Mouse (Mus musculus) hindbrain, embryonic 13.5 days (tissue): ENCODE data around the gene Hoxc6. TPM values are rescaled to one million over a fixed set of nuclear protein-coding genes. Genes with fewer than 3 reads are reported as not detected.

Experiments
- ATAC-seq: fragments of 200-750 bp; cut with Nextera tagmentation; 2 replicates; pipeline ENCODE4 v1.8.0; 2017; ENCODE audit warnings: moderate TSS enrichment; ENCODE audit not compliant: low FRiP score
- H3K27ac ChIP-seq: fragments of 300-500 bp; sonication (generic); 2 replicates; pipeline ENCODE4 v1.5.1; 2015; ENCODE audit warnings: inconsistent platforms, mild to moderate bottlenecking, moderate library complexity
- H3K27me3 ChIP-seq: fragments of 300-500 bp; sonication (generic); 2 replicates; pipeline ENCODE4 v1.6.1; 2015; ENCODE audit warnings: mild to moderate bottlenecking, inconsistent platforms
- H3K36me3 ChIP-seq: fragments of 300-500 bp; sonication (generic); 2 replicates; pipeline ENCODE4 v1.6.1; 2015; ENCODE audit warnings: mild to moderate bottlenecking, inconsistent platforms
- H3K4me1 ChIP-seq: fragments of 300-500 bp; sonication (generic); replicated peaks from 2 replicates; pipeline ENCODE4 v1.6.1; 2015; ENCODE audit warnings: inconsistent platforms
- H3K4me2 ChIP-seq: fragments of 300-500 bp; sonication (generic); 2 replicates; pipeline ENCODE4 v1.6.1; 2015; ENCODE audit warnings: inconsistent platforms, mild to moderate bottlenecking, moderate library complexity
- H3K4me3 ChIP-seq: fragments of 300-500 bp; sonication (generic); 2 replicates; pipeline ENCODE4 v1.5.1; 2015; ENCODE audit warnings: mild to moderate bottlenecking, inconsistent platforms
- H3K9ac ChIP-seq: fragments of 300-500 bp; sonication (generic); 2 replicates; pipeline ENCODE4 v1.6.1; 2015; ENCODE audit warnings: mild to moderate bottlenecking, inconsistent platforms
- H3K9me3 ChIP-seq: fragments of 300-500 bp; sonication (generic); 2 replicates; pipeline ENCODE4 v1.6.1; 2016; ENCODE audit warnings: inconsistent platforms
- WGBS: fragments of 180-500 bp; shearing (Covaris S2); methylation state at CpG from one replicate; pipeline ENCODE4 v1.1.7; 2015; 5-methylcytosine and 5-hydroxymethylcytosine counted together
- polyA plus RNA-seq: library from polyadenylated mRNA; unstranded; fragments of >200 nt; fragmentation: Nextera tagmentation; extraction: Ambion mirVana; gene quantifications from 2 replicates; pipeline ENCODE4 v1.2.1, GENCODE M21; 2015

Gene Hoxc6
- polyA plus RNA-seq: 5.3 and 9.1 TPM in 2 replicates

DNA sequence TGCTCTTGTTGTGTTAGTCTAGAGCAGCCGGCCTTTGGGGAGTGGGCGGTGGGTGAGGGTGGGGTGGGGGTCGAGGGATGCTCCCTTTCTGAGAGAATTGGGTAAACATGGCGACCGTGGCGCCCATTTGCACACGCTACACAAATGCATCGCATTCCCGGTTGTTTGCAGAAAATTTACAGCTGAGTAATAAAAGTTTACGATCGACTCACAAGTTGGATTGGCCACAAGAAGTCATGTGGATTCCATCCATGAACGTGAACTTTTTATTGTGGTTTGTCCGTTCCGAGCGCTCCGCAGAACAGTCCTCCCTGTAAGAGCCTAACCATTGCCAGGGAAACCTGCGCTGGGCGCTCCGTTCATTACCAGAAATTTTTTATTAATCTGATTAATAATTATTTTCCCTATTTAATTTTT is at the start of gene Hoxc6:
Gene Hoxc6 (plus strand): TSS at position 319 of the 417 bp plus-strand sequence.
- Histone ChIP-seq H3K27ac (no peak within 1 kb of the TSS), H3K9me3 (no peaks in the 10 kb centered on the region), H3K36me3 (no peaks in the 10 kb centered on the region), H3K4me3 (peak within 1 kb of the TSS; percentile 33), H3K9ac (no peak within 1 kb of the TSS), H3K27me3 (peaks cover 97% of the 10 kb centered on the region), H3K4me1 (peaks cover 8% of the 10 kb centered on the region), H3K4me2 (peak within 1 kb of the TSS; percentile 52)
- WGBS: 1% methylated on average over 19 of the region's 19 CpGs
- ATAC-seq: no peak

DNA sequence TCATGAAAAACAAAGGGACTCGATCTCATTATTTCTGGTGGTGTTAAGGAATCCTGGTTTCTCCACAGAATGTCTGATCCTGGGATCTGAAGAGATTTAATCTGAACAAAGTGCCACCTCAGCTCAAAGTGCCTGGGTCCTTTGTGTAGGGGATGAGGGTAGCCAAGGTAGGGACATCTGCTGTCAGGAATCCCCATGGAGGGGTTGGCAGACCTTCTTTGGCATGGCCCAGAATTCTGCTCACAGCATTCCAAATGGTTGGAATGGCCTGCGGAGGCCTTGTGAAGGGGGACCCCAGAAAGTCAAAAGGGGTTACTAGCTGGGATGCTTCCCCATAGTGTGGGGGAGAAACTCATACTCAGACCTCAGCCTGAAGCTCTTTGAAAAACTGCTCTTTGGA is 49.2 kb upstream of the Hoxc6 start:
- ATAC-seq: no peak
- Histone ChIP-seq H3K4me2 (no peak overlapping the region), H3K27me3 (peaks cover 100% of the 10 kb centered on the region), H3K9ac (no peak overlapping the region), H3K27ac (no peak overlapping the region), H3K4me1 (no peaks in the 10 kb centered on the region), H3K4me3 (no peak overlapping the region), H3K9me3 (no peaks in the 10 kb centered on the region), H3K36me3 (no peaks in the 10 kb centered on the region)
- 14% methylated on average over 2 of the region's 2 CpGs for WGBS

DNA sequence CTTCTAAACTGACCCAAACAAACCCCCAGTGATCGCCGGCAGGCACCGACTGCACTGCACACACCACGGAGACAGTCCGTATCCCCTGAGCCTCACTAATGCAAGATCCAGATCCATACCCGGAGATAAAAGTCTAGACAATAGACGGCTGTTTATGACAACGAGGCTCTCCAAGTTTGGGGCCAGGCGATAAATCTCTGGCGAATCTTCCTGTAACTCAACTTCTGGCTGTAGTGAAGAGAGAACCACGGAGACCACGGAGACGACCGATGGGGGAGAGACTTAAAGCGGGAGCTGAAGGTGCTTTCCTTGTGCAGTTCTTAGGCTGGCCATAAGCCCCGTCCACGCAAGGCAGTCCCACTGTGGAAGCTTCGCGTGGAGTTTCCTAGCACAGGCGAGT is 48.4 kb upstream of the Hoxc6 start:
- Histone ChIP-seq H3K9ac (no peak overlapping the region), H3K27ac (no peak overlapping the region)
- no peak for ATAC-seq

GRCm38 (mm10) chr15:102950877-102951276 is 47.2 kb upstream of the Hoxc6 start:
- no peak overlapping the region for H3K4me2 ChIP-seq
- no peak overlapping the region for H3K4me3 ChIP-seq
- peaks cover 100% of the 10 kb centered on the region for H3K27me3 ChIP-seq
- WGBS: 5% methylated on average over 2 of the region's 2 CpGs
- H3K27ac ChIP-seq: no peak overlapping the region
- no peaks in the 10 kb centered on the region for H3K36me3 ChIP-seq
- no peaks in the 10 kb centered on the region for H3K4me1 ChIP-seq
- H3K9ac ChIP-seq: no peak overlapping the region
- ATAC-seq: no peak
- no peaks in the 10 kb centered on the region for H3K9me3 ChIP-seq

More for the DNA sequence above, 48.4 kb upstream of the Hoxc6 start:
- H3K4me1 ChIP-seq: no peaks in the 10 kb centered on the region
- H3K4me3 ChIP-seq: no peak overlapping the region
- peaks cover 100% of the 10 kb centered on the region for H3K27me3 ChIP-seq
- WGBS: 2% methylated on average over 20 of the region's 20 CpGs
- no peak overlapping the region for H3K4me2 ChIP-seq
- no peaks in the 10 kb centered on the region for H3K9me3 ChIP-seq
- H3K36me3 ChIP-seq: no peaks in the 10 kb centered on the region

DNA sequence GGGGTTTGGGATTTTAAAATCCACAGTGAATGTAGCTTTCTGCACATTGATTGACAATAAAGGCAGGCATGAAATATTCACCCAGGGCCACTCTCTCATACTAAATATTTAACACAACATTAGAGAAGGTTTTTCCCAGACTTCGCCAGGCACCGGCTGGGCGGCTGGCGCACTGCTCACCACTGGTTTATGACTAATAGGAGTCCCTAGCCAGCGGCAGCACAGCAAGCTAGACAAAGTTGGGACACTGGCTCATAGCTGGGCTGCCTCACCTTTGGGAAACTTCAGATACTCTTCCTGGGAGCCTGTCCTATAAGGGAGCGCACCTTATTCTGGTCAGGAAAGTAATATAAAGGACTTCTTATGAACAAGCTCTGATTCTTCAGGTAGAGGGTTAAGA is 44.5 kb upstream of the Hoxc6 start:
- no peak overlapping the region for H3K4me3 ChIP-seq
- peaks cover 100% of the 10 kb centered on the region for H3K27me3 ChIP-seq
- no peak overlapping the region for H3K27ac ChIP-seq
- no peak overlapping the region for H3K9ac ChIP-seq
- no peaks in the 10 kb centered on the region for H3K9me3 ChIP-seq
- no peak for ATAC-seq
- WGBS: 2% methylated on average over 6 of the region's 6 CpGs
- H3K4me2 ChIP-seq: no peak overlapping the region
- no peaks in the 10 kb centered on the region for H3K4me1 ChIP-seq
- H3K36me3 ChIP-seq: no peaks in the 10 kb centered on the region

GRCm38 (mm10) chr15:102954192-102955006 is 43.7 kb upstream of the Hoxc6 start, which contains the start of gene Hoxc11:
Hoxc11 (plus strand) TSS chr15:102954427.
- no peak within 1 kb of the TSS for H3K4me2 ChIP-seq
- WGBS: under 1% methylated on average over 57 of the region's 57 CpGs
- H3K36me3 ChIP-seq: no peaks in the 10 kb centered on the region

GRCm38 (mm10) chr15:102955007-102955382 is 43.1 kb upstream of the Hoxc6 start:
- under 1% methylated on average over 28 of the region's 28 CpGs for WGBS
- H3K4me3 ChIP-seq: no peak overlapping the region
- H3K4me1 ChIP-seq: no peaks in the 10 kb centered on the region
- H3K27ac ChIP-seq: no peak overlapping the region
- H3K27me3 ChIP-seq: peaks cover 99% of the 10 kb centered on the region
- H3K4me2 ChIP-seq: no peak overlapping the region
- ATAC-seq: no peak
- no peaks in the 10 kb centered on the region for H3K36me3 ChIP-seq
- H3K9me3 ChIP-seq: no peaks in the 10 kb centered on the region
- no peak overlapping the region for H3K9ac ChIP-seq

More at GRCm38 (mm10) chr15:102954192-102955006, 43.7 kb upstream of the Hoxc6 start, which contains the start of gene Hoxc11:
- peaks cover 99% of the 10 kb centered on the region for H3K27me3 ChIP-seq
- H3K4me1 ChIP-seq: no peaks in the 10 kb centered on the region
- H3K4me3 ChIP-seq: no peak within 1 kb of the TSS
- no peak within 1 kb of the TSS for H3K9ac ChIP-seq
- no peak within 1 kb of the TSS for H3K27ac ChIP-seq
- ATAC-seq: no peak
- no peaks in the 10 kb centered on the region for H3K9me3 ChIP-seq

DNA sequence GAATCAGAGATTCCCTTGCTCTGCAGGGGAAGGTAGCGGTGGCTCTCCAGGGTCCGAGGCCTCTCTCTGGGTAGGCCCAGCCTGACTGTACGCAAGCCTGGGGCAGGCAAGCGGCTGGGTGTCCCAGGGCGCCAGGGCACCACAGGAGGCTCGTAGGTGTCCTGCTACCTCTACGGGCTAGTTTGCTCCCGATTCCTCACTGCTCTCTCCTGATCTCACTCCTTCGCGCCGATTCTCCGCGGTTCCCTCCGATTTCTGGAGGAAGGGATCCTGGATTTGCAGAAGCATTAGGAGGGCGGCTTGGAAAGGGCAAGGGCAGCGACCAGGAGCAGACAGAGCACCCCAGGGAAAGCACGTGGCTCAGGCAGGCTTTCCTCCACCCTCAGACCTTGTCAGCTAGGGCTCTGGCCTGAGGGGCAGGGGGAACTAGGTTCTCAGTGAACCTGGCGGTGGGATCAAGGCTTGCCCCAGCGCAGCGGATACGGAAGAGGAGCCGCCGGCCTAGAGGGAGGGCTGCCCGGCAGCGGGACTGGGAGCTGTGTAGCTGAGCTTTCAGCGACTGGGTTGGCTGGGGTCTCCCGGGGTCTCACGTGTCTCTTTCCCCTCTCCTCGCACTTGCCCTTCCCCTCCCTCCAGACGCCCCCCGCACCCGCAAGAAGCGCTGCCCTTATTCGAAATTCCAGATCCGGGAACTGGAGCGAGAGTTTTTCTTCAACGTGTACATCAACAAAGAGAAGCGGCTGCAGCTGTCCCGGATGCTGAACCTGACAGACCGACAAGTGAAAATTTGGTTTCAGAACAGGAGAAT is 42.0 kb upstream of the Hoxc6 start:
- Histone ChIP-seq H3K9ac (no peak overlapping the region), H3K27ac (no peak overlapping the region), H3K4me1 (no peaks in the 10 kb centered on the region), H3K4me2 (no peak overlapping the region), H3K36me3 (no peaks in the 10 kb centered on the region), H3K4me3 (no peak overlapping the region), H3K9me3 (no peaks in the 10 kb centered on the region), H3K27me3 (peaks cover 99% of the 10 kb centered on the region)
- WGBS: under 1% methylated on average over 39 of the region's 40 CpGs
- ATAC-seq: no peak

DNA sequence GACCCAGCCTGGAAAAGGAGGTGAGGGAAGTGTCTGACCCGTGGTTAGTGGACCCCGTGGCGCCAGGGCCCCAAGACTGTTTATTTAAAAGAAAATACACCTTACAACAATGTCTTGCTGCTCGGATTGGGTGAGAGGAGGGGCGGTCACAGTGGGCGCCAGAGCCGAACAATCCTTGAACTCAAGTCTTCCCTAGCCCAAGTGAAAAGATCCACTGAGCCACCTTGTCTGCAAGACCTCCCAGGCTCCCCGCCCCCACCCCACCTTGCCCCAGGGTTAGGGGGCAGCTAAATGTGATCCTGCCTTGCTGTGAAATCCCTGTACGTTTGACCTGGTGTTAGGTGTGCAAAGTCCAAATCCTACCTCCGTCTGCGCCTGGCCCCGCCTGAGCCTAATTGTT is 41.2 kb upstream of the Hoxc6 start:
- no peaks in the 10 kb centered on the region for H3K4me1 ChIP-seq
- 1% methylated on average over 12 of the region's 12 CpGs for WGBS
- no peak overlapping the region for H3K9ac ChIP-seq
- ATAC-seq: no peak
- peaks cover 99% of the 10 kb centered on the region for H3K27me3 ChIP-seq
- no peak overlapping the region for H3K4me3 ChIP-seq
- H3K36me3 ChIP-seq: no peaks in the 10 kb centered on the region
- H3K4me2 ChIP-seq: no peak overlapping the region
- H3K9me3 ChIP-seq: no peaks in the 10 kb centered on the region
- no peak overlapping the region for H3K27ac ChIP-seq

- ATAC-seq: no peak
- no peak overlapping the region for H3K27ac ChIP-seq
- H3K27me3 ChIP-seq: peaks cover 98% of the 10 kb centered on the region
- no peaks in the 10 kb centered on the region for H3K9me3 ChIP-seq
- no peaks in the 10 kb centered on the region for H3K36me3 ChIP-seq
- WGBS: under 1% methylated on average over 13 of the region's 13 CpGs
- H3K4me1 ChIP-seq: no peaks in the 10 kb centered on the region
- H3K9ac ChIP-seq: no peak overlapping the region
- no peak overlapping the region for H3K4me3 ChIP-seq
- no peak overlapping the region for H3K4me2 ChIP-seq
Observed at GRCm38 (mm10) chr15:102959663-102960191, 38.3 kb upstream of the Hoxc6 start.

GRCm38 (mm10) chr15:102961728-102962127 is 36.3 kb upstream of the Hoxc6 start:
- no peak overlapping the region for H3K4me2 ChIP-seq
- H3K27me3 ChIP-seq: peaks cover 98% of the 10 kb centered on the region
- ATAC-seq: no peak
- no peaks in the 10 kb centered on the region for H3K9me3 ChIP-seq
- H3K9ac ChIP-seq: no peak overlapping the region
- no peak overlapping the region for H3K27ac ChIP-seq
- no peaks in the 10 kb centered on the region for H3K36me3 ChIP-seq
- peaks cover 5% of the 10 kb centered on the region for H3K4me1 ChIP-seq
- WGBS: 4% methylated on average over 6 of the region's 6 CpGs
- no peak overlapping the region for H3K4me3 ChIP-seq

DNA sequence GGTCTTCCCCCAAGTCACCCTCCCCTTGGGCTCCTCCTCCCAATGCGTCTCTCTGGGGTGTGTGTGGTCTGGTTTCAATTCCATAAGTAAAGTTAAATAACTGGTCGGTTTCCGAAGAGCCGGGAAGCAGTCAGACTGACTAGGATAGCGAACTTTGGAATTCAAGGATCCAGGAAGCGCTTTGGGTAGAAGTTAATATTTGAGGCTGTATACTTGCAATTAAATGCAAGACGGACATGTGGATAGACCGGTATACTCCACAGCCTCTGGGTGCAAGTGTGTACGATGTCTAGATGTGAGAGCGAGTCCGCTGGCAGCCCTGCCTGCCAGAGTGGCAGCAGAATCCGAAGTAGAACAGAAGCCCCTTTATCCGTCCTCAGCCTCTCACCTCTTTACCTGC is 35.6 kb upstream of the Hoxc6 start:
- peaks cover 8% of the 10 kb centered on the region for H3K4me1 ChIP-seq
- no peaks in the 10 kb centered on the region for H3K36me3 ChIP-seq
- ATAC-seq: no peak
- no peak overlapping the region for H3K27ac ChIP-seq
- H3K4me2 ChIP-seq: no peak overlapping the region
- 3% methylated on average over 13 of the region's 13 CpGs for WGBS
- H3K9me3 ChIP-seq: no peaks in the 10 kb centered on the region
- H3K4me3 ChIP-seq: no peak overlapping the region
- H3K9ac ChIP-seq: no peak overlapping the region
- peaks cover 98% of the 10 kb centered on the region for H3K27me3 ChIP-seq
